Mouse (Mus musculus) small intestine, adult 2 months (tissue): ENCODE measurements around the gene Cdhr4.

Experiments used
- CTCF ChIP-seq: fragments of 200-500 bp; IDR thresholded peaks from 2 replicates; pipeline ENCODE4 v1.5.1; 2012; ENCODE audit warnings: low read depth, mild to moderate bottlenecking, control low read depth, inconsistent platforms, low read length, moderate library complexity, mixed read lengths; ENCODE audit not compliant: insufficient replicate concordance, insufficient read length; ENCODE audit errors: extremely low read depth
- POLR2A ChIP-seq: fragments of 200-500 bp; IDR thresholded peaks from 2 replicates; pipeline ENCODE4 v1.6.1; 2012; ENCODE audit warnings: low read depth, mild to moderate bottlenecking, control low read depth, inconsistent platforms, low read length, moderate library complexity

GRCm38 (mm10) chr9:107982681-107983346 is 9.5 kb upstream of the Cdhr4 start, which contains the start of gene Gm20661:
- TF ChIP-seq POLR2A = no peak
- no peak for TF ChIP-seq CTCF
